Mouse (Mus musculus) neural tube, embryonic 12.5 days (tissue): ENCODE data around the gene Actrt1. TPM values are rescaled to one million over a fixed set of nuclear protein-coding genes. Genes with fewer than 3 reads are reported as not detected.

ENCODE experiments used
- ATAC-seq: fragments of 200-750 bp; cut with Nextera tagmentation; 2 replicates; pipeline ENCODE4 v1.8.0; 2017; ENCODE audit warnings: low read depth, mild to moderate bottlenecking, moderate TSS enrichment, moderate library complexity; ENCODE audit not compliant: low FRiP score
- H3K27ac ChIP-seq: fragments of 300-500 bp; sonication (generic); 2 replicates; pipeline ENCODE4 v1.5.1; 2016
- H3K27me3 ChIP-seq: fragments of 300-500 bp; sonication (generic); replicated peaks from 2 replicates; pipeline ENCODE4 v1.6.1; 2016; ENCODE audit warnings: mild to moderate bottlenecking
- H3K36me3 ChIP-seq: fragments of 300-500 bp; sonication (generic); 2 replicates; pipeline ENCODE4 v1.6.1; 2016; ENCODE audit warnings: mild to moderate bottlenecking
- H3K4me1 ChIP-seq: fragments of 300-500 bp; sonication (generic); 2 replicates; pipeline ENCODE4 v1.6.1; 2016
- H3K4me2 ChIP-seq: fragments of 300-500 bp; sonication (generic); replicated peaks from 2 replicates; pipeline ENCODE4 v1.6.1; 2016; ENCODE audit warnings: mild to moderate bottlenecking
- H3K4me3 ChIP-seq: fragments of 300-500 bp; sonication (generic); 2 replicates; pipeline ENCODE4 v1.5.1; 2016
- H3K9ac ChIP-seq: fragments of 300-500 bp; sonication (generic); 2 replicates; pipeline ENCODE4 v1.6.1; 2016; ENCODE audit warnings: mild to moderate bottlenecking
- H3K9me3 ChIP-seq: fragments of 300-500 bp; sonication (generic); 2 replicates; pipeline ENCODE4 v1.6.1; 2016; ENCODE audit warnings: mild to moderate bottlenecking
- WGBS: fragments of 180-500 bp; shearing (Covaris S2); methylation state at CpG from one replicate; pipeline ENCODE4 v1.1.7; 2016; 5-methylcytosine and 5-hydroxymethylcytosine counted together
- polyA plus RNA-seq: library from polyadenylated mRNA; unstranded; fragments of >200 nt; fragmentation: Nextera tagmentation; extraction: Ambion mirVana; gene quantifications from 2 replicates; pipeline ENCODE4 v1.2.1, GENCODE M21; 2016

Actrt1 gene
- polyA plus RNA-seq: not detected in 2 replicates

DNA sequence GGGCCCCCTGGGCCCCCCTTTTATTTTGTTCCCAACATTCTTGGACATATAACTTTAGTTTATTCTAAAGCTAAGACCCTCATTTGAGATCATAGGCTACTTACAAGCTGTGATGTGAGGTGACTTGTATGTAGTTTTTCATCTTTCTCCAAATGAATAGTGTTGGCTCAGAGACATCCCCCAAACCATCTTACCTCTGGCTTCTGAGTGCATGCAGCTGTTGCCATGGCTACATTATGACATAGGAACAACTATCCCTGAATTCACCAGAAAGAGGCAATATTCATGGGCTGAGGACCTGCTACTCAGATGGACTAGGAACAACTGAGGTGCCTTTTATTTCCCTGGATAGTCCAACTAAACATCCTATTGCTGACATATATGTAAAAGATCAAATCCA is at the start of gene Actrt1:
Gene Actrt1, plus strand, starts transcription at position 301 of the 400 bp plus-strand sequence.
- Histone ChIP-seq H3K4me1 (no peaks in the 10 kb centered on the region), H3K36me3 (no peaks in the 10 kb centered on the region), H3K9ac (no peak within 1 kb of the TSS), H3K27me3 (no peaks in the 10 kb centered on the region), H3K27ac (no peak within 1 kb of the TSS), H3K9me3 (no peaks in the 10 kb centered on the region), H3K4me2 (no peak within 1 kb of the TSS), H3K4me3 (no peak within 1 kb of the TSS)
- no peak for ATAC-seq

DNA sequence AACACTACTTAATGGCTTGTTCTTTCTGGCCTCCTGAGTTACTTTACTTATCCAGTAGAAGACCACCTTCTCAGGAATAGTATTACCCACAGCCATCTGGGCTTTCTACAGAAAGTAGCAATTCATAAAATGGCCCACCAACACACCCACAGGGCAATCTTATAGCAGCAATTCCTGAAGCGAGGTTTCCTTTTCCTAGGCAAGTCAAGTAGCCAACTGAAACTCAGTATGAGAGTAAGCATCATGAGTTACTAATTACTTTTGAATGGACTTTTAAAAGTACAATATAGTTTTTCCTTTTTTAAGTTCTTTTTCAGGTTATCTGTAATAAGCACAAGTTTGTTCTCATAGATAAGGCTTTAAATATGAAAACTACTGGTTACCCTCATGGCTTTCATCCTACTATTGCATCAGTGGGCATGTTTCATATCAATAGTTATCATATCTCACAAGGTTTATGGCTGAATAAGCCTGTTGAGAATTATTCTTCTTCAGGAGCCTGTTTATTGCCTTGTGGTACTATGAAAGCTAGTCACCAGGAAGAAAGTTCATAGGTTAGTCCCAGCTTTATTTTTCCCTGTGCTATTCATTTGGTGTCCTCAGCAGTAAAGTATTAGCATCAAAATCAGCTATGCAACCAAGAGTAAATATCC is 2.8 kb downstream of the Actrt1 start:
- 70% methylated on average over 1 of the region's 1 CpGs for WGBS
- Histone ChIP-seq H3K4me3 (no peak overlapping the region), H3K9ac (no peak overlapping the region), H3K36me3 (no peaks in the 10 kb centered on the region), H3K27me3 (no peaks in the 10 kb centered on the region), H3K4me2 (no peak overlapping the region), H3K4me1 (no peaks in the 10 kb centered on the region), H3K27ac (no peak overlapping the region), H3K9me3 (no peaks in the 10 kb centered on the region)
- ATAC-seq: no peak
